Mouse (Mus musculus) cortical plate, adult 2 months (tissue): ENCODE results near the gene Iqgap1. TPM values are rescaled to one million over a fixed set of nuclear protein-coding genes. Genes with fewer than 3 reads are reported as not detected.

Experiments used
- H3K27ac ChIP-seq: fragments of 200-500 bp; 2 replicates; pipeline ENCODE4 v1.5.1; 2012; ENCODE audit warnings: low read length, control low read depth, inconsistent platforms; ENCODE audit not compliant: insufficient read depth
- H3K4me1 ChIP-seq: fragments of 200-500 bp; 2 replicates; pipeline ENCODE4 v1.6.1; 2011; ENCODE audit warnings: low read length; ENCODE audit not compliant: control insufficient read depth, insufficient read depth
- H3K4me3 ChIP-seq: fragments of 200-500 bp; 2 replicates; pipeline ENCODE4 v1.5.1; 2011; ENCODE audit warnings: mild to moderate bottlenecking, low read length, control low read depth; ENCODE audit not compliant: insufficient read depth
- CTCF ChIP-seq: fragments of 200-500 bp; IDR thresholded peaks from 2 replicates; pipeline ENCODE4 v1.5.1; 2011; ENCODE audit warnings: mild to moderate bottlenecking, control low read depth, low read length; ENCODE audit not compliant: insufficient read depth; ENCODE audit errors: extremely low read depth
- POLR2A ChIP-seq: fragments of 200-500 bp; IDR thresholded peaks from 2 replicates; pipeline ENCODE4 v1.6.1; 2011; ENCODE audit warnings: mild to moderate bottlenecking, low read length, control low read depth; ENCODE audit not compliant: insufficient read depth; ENCODE audit errors: extremely low read depth
- polyA plus RNA-seq: library from polyadenylated mRNA; depleted of rRNA; stranded (reverse); fragments of >200 nt; gene quantifications from 2 replicates; pipeline ENCODE4 v1.2.3, GENCODE M21; 2012

Gene Iqgap1
- polyA plus RNA-seq, 1 experiment = 18.9 TPM

DNA sequence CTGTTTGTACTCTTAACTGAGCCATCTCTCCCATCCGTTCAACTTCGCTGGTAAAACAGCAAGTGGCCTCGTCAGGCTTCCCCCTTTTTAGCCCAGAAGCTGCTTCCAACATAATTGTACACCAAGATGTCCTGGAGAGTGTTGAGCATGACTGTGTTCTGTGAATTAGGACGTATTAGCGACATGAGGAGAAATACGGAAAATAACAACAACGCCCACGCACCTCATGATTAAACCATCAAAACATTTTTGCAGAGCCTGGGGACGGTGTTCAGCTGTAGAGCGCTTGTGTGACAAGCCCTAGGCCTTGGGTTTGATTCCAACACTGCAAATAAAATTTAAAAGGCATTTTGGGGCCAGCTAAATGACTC is 136.6 kb downstream of the Iqgap1 start:
- H3K4me1 ChIP-seq = peaks cover 15% of the 10 kb centered on the region
- peak overlapping the region; percentile 51 for H3K27ac ChIP-seq
- peak overlapping the region; percentile 48 for H3K4me3 ChIP-seq
- TF ChIP-seq POLR2A (no peak), CTCF (no peak)

DNA sequence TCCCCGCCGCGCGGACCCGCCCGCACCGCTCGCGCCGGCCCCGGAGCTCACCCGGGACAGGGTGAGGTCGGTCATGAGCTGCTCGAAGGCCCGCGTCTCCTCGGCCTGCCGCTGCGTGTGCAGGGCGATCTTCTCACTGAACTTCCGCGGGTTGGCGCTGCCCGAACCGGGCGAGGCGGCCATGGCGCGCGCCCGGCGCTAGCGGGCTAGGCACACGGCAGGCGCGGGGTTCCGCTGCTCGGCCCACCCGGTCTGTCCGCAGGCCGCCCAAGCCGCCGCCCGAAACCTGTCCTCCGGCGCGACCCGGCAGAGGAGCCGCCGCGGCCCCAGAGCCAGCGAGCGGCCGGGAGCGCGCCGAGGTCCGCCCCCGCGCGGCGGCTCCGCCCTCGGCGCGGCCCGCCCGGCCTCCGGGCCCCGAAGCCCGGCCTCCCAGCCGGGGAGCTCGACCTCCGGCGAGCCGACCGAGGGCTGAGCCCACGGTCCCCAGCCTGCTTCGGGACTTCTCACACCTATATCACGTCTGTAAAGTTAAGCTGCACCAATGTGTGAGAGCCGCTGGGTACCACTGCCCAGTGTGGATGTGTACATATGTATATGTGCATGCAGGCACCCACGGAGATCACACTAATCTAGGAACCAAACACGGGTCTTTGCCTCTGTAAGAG is 137.1 kb downstream of the Iqgap1 start, which contains the start of gene Crtc3:
Crtc3 (minus strand) TSS at position 322 of the 665 bp plus-strand sequence.
- TF ChIP-seq POLR2A (no peak), CTCF (no peak)
- peak within 1 kb of the TSS; percentile 48 for H3K4me3 ChIP-seq
- peaks cover 15% of the 10 kb centered on the region for H3K4me1 ChIP-seq
- H3K27ac ChIP-seq = peak within 1 kb of the TSS; percentile 97

DNA sequence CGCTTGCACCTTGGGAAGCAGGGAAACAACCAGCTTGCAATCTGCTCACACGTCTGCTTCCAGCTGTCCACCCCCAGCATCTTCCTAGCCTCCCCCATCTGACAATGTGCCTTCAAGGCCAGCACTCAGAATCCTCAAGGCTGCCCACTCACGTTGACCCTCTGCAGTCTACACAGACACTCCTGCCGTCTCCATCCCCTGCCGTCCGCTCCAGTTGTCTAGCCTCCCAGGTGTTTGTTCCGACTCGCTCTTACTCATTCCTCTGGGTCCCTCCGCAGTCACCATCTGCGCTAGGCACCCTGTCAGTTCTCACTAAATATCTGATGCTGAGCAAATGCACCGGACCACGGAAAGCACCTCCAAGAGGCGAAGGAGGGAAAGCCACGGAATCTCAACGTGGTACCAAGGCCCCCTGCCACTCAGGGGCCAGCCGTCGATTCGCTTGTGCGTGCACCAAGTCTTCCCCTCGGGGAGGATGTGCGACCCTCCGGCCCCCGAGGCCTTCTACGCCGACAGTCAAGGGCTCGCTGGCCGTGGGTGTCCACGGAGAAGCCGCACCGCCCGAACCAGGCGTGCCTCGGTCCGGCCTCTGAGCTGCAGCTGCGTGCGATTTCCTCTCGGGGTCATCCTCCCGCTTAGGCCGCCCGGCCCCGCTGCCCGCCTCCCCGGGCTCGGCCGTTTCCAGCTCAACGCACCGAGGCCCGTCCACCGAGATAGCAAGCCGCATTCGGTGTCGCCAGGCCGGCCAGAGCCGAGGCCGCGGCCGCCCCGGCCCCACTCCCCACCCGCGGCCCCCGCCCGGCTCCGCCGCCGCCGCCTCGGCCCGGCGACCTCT is 137.8 kb downstream of the Iqgap1 start:
- no peak for TF ChIP-seq CTCF
- TF ChIP-seq POLR2A = 0 out of 2 replicates have a peak, but pooled peaks have one; percentile 21

GRCm38 (mm10) chr7:80685639-80686038 is 140.1 kb downstream of the Iqgap1 start:
- H3K27ac ChIP-seq = no peak overlapping the region
- no peak overlapping the region for H3K4me3 ChIP-seq
- TF ChIP-seq CTCF = no peak
- TF ChIP-seq POLR2A = no peak
- H3K4me1 ChIP-seq = peaks cover 17% of the 10 kb centered on the region

More for the DNA sequence above, 137.8 kb downstream of the Iqgap1 start:
- Histone ChIP-seq H3K4me1 (peaks cover 15% of the 10 kb centered on the region), H3K4me3 (peak overlapping the region; percentile 48), H3K27ac (peak overlapping the region; percentile 97; the same call in 1 of the 2 replicates)

- no peak overlapping the region for H3K4me3 ChIP-seq
- peaks cover 11% of the 10 kb centered on the region for H3K4me1 ChIP-seq
- TF ChIP-seq POLR2A (no peak), CTCF (no peak)
- H3K27ac ChIP-seq = no peak overlapping the region
Measured at GRCm38 (mm10) chr7:80682630-80683029, 143.1 kb downstream of the Iqgap1 start.

- Histone ChIP-seq H3K4me1 (peaks cover 7% of the 10 kb centered on the region), H3K4me3 (no peak overlapping the region), H3K27ac (no peak overlapping the region)
- TF ChIP-seq POLR2A (no peak), CTCF (no peak)
Measured at GRCm38 (mm10) chr7:80680218-80680847, 145.4 kb downstream of the Iqgap1 start.

DNA sequence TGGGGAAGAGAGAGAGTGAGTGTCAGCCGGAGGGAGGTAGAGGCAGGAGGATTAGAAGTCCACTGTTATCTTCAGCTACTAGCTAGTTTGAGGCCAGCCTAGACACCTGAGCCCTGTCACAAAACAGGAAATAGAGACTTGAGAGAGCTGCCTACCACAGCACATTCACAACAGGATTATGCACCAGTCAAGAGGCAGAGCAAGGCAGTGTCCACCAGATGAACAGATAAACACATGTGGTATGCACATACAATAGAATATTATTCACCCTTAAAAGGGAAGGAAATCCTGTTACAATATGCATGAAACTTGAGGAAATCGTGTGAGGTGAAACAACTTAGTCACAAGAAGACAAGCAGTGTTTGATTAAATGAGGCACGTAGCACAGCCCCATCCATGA is 153.5 kb downstream of the Iqgap1 start:
- no peak overlapping the region for H3K27ac ChIP-seq
- no peaks in the 10 kb centered on the region for H3K4me1 ChIP-seq
- H3K4me3 ChIP-seq = no peak overlapping the region
- TF ChIP-seq CTCF (no peak), POLR2A (no peak)

DNA sequence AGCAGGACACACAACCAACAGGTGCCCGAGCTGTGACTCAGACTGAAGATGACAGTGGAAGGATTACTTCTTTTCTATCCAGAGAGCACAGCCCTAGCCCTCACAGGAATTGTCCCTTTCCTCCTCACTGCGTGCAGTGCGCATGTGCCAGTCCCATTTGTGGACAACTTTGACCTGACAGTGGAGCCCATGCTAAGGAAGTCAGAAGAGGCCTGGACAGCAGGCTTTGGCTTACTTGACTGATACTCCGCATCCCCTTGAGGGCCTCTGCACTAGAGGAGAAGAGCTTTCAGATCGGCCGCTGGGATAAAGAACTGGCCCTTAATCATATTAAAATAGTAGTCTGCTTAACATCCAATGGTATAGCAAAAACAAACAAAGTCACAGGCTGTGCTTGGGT is 154.9 kb downstream of the Iqgap1 start:
- TF ChIP-seq POLR2A = no peak
- TF ChIP-seq CTCF = no peak
- H3K27ac ChIP-seq = no peak overlapping the region
- H3K4me3 ChIP-seq = no peak overlapping the region
- no peaks in the 10 kb centered on the region for H3K4me1 ChIP-seq

DNA sequence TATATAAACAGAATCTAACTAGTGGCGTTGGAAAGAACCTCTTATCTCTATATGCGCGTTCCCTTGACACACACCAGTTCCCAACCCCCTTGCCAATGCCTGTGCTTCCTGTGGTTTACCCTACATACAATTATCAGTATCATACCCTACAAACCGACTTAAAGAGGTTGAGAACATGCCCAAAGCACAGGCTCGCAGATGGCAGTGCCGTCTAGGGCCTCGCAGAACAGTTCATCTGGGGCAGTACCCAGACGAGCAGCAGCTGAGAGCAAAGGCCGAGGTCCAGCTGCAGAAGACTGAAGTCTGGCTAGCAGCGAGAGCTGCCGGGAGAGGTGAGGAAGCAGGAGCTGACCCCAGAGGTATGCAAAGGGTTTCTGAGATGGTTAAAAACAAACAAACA is 158.6 kb downstream of the Iqgap1 start:
- H3K27ac ChIP-seq = no peak overlapping the region
- no peak overlapping the region for H3K4me3 ChIP-seq
- TF ChIP-seq CTCF (no peak), POLR2A (no peak)
- H3K4me1 ChIP-seq = no peaks in the 10 kb centered on the region
